Mouse (Mus musculus): ENCODE data around the gene Klhl21. TPM values are rescaled to one million over a fixed set of nuclear protein-coding genes. Genes with fewer than 3 reads are reported as not detected.

Klhl21 gene
- polyA plus RNA-seq, 2 experiments, result 2.3 to 4.4 TPM

DNA sequence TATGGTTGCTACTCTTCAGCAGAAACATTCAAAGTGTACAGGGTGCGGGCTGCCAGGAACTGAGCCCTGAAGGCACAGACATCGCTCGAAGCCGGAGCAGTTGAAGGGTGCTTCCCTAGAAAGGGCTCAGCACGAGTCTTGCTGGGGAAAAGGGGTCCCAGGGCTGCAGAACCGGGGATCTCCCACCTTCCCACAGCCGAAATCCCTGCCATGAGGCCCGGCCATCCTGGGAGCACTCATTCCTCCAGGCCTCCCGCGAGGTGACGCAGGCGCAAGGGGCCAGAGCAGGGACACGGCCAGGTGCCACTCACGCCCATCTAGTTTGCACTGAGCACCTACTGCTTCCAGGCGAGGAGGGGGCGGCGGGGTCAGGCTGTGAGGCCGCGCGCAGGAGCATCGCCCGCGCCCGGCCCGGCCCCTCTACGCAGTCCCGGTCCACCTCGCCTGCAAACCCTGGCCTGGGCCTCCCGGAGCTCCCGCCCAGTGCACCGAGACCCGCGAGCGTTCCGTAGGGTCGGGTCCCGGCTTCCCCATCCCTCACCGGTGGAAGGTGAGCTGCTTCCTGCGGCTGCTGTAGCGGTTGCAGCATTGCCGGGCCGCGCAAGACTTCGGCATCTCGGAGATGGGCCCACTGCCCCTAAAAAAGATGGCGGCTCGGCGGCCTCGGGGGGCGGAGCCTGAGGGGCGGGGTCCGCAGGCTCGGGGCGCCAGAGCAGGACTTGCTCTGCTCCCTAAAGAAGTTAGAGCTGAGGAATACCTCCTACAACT is 20.1 kb upstream of the Klhl21 start, which contains the start of gene Thap3:
Gene Thap3, minus strand, starts transcription at position 656 of the 768 bp plus-strand sequence.
- no peak for TF ChIP-seq CTCF (IDR thresholded peaks at IDR 0.05; ENCODE audit: low read depth)
- no peak for TF ChIP-seq EP300 (IDR thresholded peaks at IDR 0.05; ENCODE audit: low read depth)
- Histone ChIP-seq H3K9ac (replicated peaks) (peak within 1 kb of the TSS; percentile 84), H3K36me3 (replicated peaks; ENCODE audit: control insufficient read depth, insufficient read depth, low read depth) (peaks cover 11% of the 10 kb centered on the region; the same call in 1 of the 2 replicates), H3K4me3 (ENCODE audit: insufficient read depth in 1 of 2, low read depth in 2 of 2, low read length in 2 of 2) (peak within 1 kb of the TSS; percentile 72 to 80), H3K9me3 (ENCODE audit: control insufficient read depth, low read length) (no peaks in the 10 kb centered on the region), H3K4me1 (replicated peaks; ENCODE audit: control insufficient read depth in 2 of 2, insufficient read depth in 2 of 2, low read length in 1 of 2) (peaks cover 12% of the 10 kb centered on the region in 2 experiments), H3K4me2 (ENCODE audit: low read depth) (peak within 1 kb of the TSS; percentile 99), H3K27ac (peak within 1 kb of the TSS; percentile 4), H3K27me3 (ENCODE audit: control insufficient read depth, insufficient read depth, low read length) (no peaks in the 10 kb centered on the region; the same call in 1 of the 2 replicates)
- 2% methylated on average over 54 of the region's 54 CpGs for WGBS (ENCODE audit: insufficient replicate concordance)
- ATAC-seq (ENCODE audit: insufficient read depth) (peak; percentile 76), DNase-seq (ENCODE audit: low read depth in 3 of 3, low spot score in 3 of 3) (peak in 1 of 3 experiments; percentile 38)

DNA sequence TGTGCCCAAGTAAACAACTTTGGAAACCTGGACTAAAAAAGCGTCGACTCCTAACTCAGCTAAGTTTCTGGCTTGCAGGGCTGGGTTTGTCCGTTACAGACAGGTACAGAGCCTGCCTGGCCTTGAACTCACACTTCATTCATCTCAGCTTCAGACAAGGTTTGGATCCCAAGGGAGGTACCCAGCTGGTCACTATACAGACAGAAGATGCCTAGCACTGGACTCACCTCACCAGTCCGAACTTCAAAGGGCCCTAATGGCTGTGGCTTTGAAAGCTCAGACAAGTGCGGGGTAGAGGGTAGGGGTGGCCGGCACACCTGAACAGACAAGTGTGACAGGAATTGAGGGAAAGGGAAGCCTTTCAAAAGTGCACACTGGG is 19.5 kb upstream of the Klhl21 start:
- Histone ChIP-seq H3K9ac (replicated peaks) (peak overlapping the region; percentile 84), H3K4me3 (ENCODE audit: insufficient read depth in 1 of 2, low read depth in 2 of 2, low read length in 2 of 2) (peak overlapping the region; percentile 22 to 80), H3K9me3 (ENCODE audit: control insufficient read depth, low read length) (no peaks in the 10 kb centered on the region), H3K4me1 (replicated peaks; ENCODE audit: control insufficient read depth in 2 of 2, insufficient read depth in 2 of 2, low read length in 1 of 2) (peaks cover 12 to 15% of the 10 kb centered on the region in 2 experiments), H3K27me3 (ENCODE audit: control insufficient read depth, insufficient read depth, low read length) (peaks cover 5% of the 10 kb centered on the region; the same call in 1 of the 2 replicates), H3K27ac (no peak overlapping the region), H3K36me3 (replicated peaks; ENCODE audit: control insufficient read depth, insufficient read depth, low read depth) (peaks cover 11% of the 10 kb centered on the region; the same call in 1 of the 2 replicates), H3K4me2 (ENCODE audit: low read depth) (peak overlapping the region; percentile 99)
- ATAC-seq (ENCODE audit: insufficient read depth) (0 out of 2 replicates have a peak, but pooled peaks have one; percentile 6), DNase-seq (ENCODE audit: low read depth in 3 of 3, low spot score in 3 of 3) (no peak)
- 44% methylated on average over 6 of the region's 6 CpGs for WGBS (ENCODE audit: insufficient replicate concordance)
- TF ChIP-seq CTCF (IDR thresholded peaks at IDR 0.05; ENCODE audit: low read depth) (no peak), EP300 (IDR thresholded peaks at IDR 0.05; ENCODE audit: low read depth) (no peak)

DNA sequence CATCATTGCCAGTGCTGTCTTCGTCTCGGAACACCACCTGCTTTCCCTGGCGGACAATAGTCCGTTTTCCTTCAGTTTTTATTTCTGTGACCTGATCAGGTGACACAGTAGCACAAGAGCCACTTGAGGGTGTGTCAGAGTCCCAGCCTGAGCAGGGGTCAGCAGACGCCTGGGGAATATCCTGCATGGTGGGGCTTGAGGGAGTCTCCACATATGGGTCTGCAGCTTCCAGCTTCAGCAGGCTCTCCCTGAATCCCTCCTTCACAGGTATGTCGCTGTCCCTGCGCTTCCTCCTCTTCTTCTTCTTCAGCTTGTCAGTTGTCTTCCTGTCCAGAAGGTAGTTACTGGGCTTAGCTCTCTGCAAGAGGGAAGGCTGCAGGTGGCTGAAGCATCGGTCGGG is 16.5 kb upstream of the Klhl21 start:
- 89% methylated on average over 9 of the region's 9 CpGs for WGBS (ENCODE audit: insufficient replicate concordance)
- TF ChIP-seq CTCF (IDR thresholded peaks at IDR 0.05; ENCODE audit: low read depth) (no peak), EP300 (IDR thresholded peaks at IDR 0.05; ENCODE audit: low read depth) (no peak)

DNA sequence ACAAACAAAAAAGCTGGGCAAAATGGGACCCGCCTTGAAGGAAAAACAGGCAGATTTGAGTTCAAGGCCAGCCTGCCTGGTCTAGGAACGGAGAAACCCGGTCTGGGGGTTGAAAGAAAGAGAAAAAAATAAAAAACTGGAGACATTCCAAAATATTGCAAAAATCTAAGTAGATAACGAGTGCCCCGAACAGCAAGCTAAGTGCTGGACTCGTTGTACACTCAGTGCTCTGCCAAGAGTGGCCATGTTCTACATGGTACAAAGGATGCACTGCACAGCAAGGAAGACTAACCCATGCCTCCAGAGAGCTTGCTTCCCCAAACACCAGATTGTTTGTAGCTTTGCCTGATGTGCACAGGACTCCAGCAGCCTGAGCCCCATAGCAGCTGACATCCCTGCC is 15.6 kb upstream of the Klhl21 start:
- 80% methylated on average over 6 of the region's 6 CpGs for WGBS (ENCODE audit: insufficient replicate concordance)
- ATAC-seq (ENCODE audit: insufficient read depth) (no peak), DNase-seq (ENCODE audit: low read depth in 3 of 3, low spot score in 3 of 3) (no peak)
- Histone ChIP-seq H3K4me2 (ENCODE audit: low read depth) (no peak overlapping the region), H3K4me3 (ENCODE audit: insufficient read depth in 1 of 2, low read depth in 2 of 2, low read length in 2 of 2) (no peak overlapping the region), H3K9ac (replicated peaks) (no peak overlapping the region), H3K27ac (no peak overlapping the region), H3K27me3 (ENCODE audit: control insufficient read depth, insufficient read depth, low read length) (peaks cover 14% of the 10 kb centered on the region), H3K4me1 (replicated peaks; ENCODE audit: control insufficient read depth in 2 of 2, insufficient read depth in 2 of 2, low read length in 1 of 2) (peaks cover 20 to 27% of the 10 kb centered on the region in 2 experiments), H3K9me3 (ENCODE audit: control insufficient read depth, low read length) (no peaks in the 10 kb centered on the region), H3K36me3 (replicated peaks; ENCODE audit: control insufficient read depth, insufficient read depth, low read depth) (peaks cover 11% of the 10 kb centered on the region; the same call in 1 of the 2 replicates)
- TF ChIP-seq CTCF (IDR thresholded peaks at IDR 0.05; ENCODE audit: low read depth) (no peak), EP300 (IDR thresholded peaks at IDR 0.05; ENCODE audit: low read depth) (no peak)

More for the DNA sequence above, 16.5 kb upstream of the Klhl21 start:
- no peak for DNase-seq (ENCODE audit: low read depth in 3 of 3, low spot score in 3 of 3)
- Histone ChIP-seq H3K4me1 (replicated peaks; ENCODE audit: control insufficient read depth in 2 of 2, insufficient read depth in 2 of 2, low read length in 1 of 2) (peaks cover 17 to 23% of the 10 kb centered on the region in 2 experiments), H3K4me2 (ENCODE audit: low read depth) (no peak overlapping the region), H3K27ac (no peak overlapping the region), H3K36me3 (replicated peaks; ENCODE audit: control insufficient read depth, insufficient read depth, low read depth) (peaks cover 11% of the 10 kb centered on the region; the same call in 1 of the 2 replicates), H3K9ac (replicated peaks) (no peak overlapping the region), H3K9me3 (ENCODE audit: control insufficient read depth, low read length) (no peaks in the 10 kb centered on the region), H3K27me3 (ENCODE audit: control insufficient read depth, insufficient read depth, low read length) (peaks cover 14% of the 10 kb centered on the region), H3K4me3 (ENCODE audit: insufficient read depth in 1 of 2, low read depth in 2 of 2, low read length in 2 of 2) (no peak overlapping the region)
- ATAC-seq (ENCODE audit: insufficient read depth), result no peak

All from liver, embryonic 14.5 days (tissue).